Mouse (Mus musculus) adrenal gland, postnatal 4 days (tissue): Measurements from ENCODE around the gene Myh10. TPM values are rescaled to one million over a fixed set of nuclear protein-coding genes. Genes with fewer than 3 reads are reported as not detected.
A peak's percentile ranks its signal among the peaks of the same experiment; 100 is the strongest.
"Not testable (repeated sequence)": the region's sequence is repeated elsewhere in the genome, so short reads cannot be mapped to it uniquely, and the experiment has no call there.

Experiments used
- DNase-seq, 2 experiments: peaks; one replicate each; pipeline ENCODE4 v3.0.0; 2021 to 2022; ENCODE audit warnings: low spot score in 2 of 2, mixed read lengths in 2 of 2
- total RNA-seq, 2 experiments: library from RNA; stranded (reverse); gene quantifications; 2 replicates each; pipeline ENCODE4 v1.2.3; 2021

The Myh10 gene
- total RNA-seq, 2 experiments from 2014 or later = 69.4 to 98.3 TPM

- no peak for DNase-seq
Observed at GRCm38 (mm10) chr11:68785813-68786212, 94.5 kb downstream of the Myh10 start.

- no peak for DNase-seq
Observed at GRCm38 (mm10) chr11:68787222-68787621, 95.9 kb downstream of the Myh10 start.

GRCm38 (mm10) chr11:68790720-68791119, 99.4 kb downstream of the Myh10 start:
- no peak for DNase-seq

- no peak for DNase-seq
Observed at GRCm38 (mm10) chr11:68791794-68792193, 100.4 kb downstream of the Myh10 start.

GRCm38 (mm10) chr11:68798258-68798657, 106.9 kb downstream of the Myh10 start:
- DNase-seq = no peak

- DNase-seq = no peak
Observed at GRCm38 (mm10) chr11:68805148-68805547, 113.8 kb downstream of the Myh10 start.

GRCm38 (mm10) chr11:68807787-68808186, 116.4 kb downstream of the Myh10 start:
- DNase-seq = peak; percentile 38 to 44

GRCm38 (mm10) chr11:68811881-68812577, 120.7 kb downstream of the Myh10 start:
- no peak for DNase-seq

- no peak for DNase-seq
Observed at GRCm38 (mm10) chr11:68818416-68818815, 127.1 kb downstream of the Myh10 start.

GRCm38 (mm10) chr11:68819226-68819805, 128.0 kb downstream of the Myh10 start:
- no peak for DNase-seq

- DNase-seq = no peak
Observed at GRCm38 (mm10) chr11:68822326-68822725, 131.0 kb downstream of the Myh10 start.

- DNase-seq = no peak
Observed at GRCm38 (mm10) chr11:68826735-68827134, 135.4 kb downstream of the Myh10 start.

- DNase-seq = not testable (repeated sequence)
Observed at GRCm38 (mm10) chr11:68831580-68831979, 140.2 kb downstream of the Myh10 start.

- no peak for DNase-seq
Observed at GRCm38 (mm10) chr11:68832793-68833192, 141.4 kb downstream of the Myh10 start.

- no peak for DNase-seq
Observed at GRCm38 (mm10) chr11:68833593-68833992, 142.2 kb downstream of the Myh10 start.

- DNase-seq = no peak
Observed at GRCm38 (mm10) chr11:68835034-68835433, 143.7 kb downstream of the Myh10 start.

- no peak for DNase-seq
Observed at GRCm38 (mm10) chr11:68839606-68840005, 148.2 kb downstream of the Myh10 start.

GRCm38 (mm10) chr11:68850862-68851261, 159.5 kb downstream of the Myh10 start:
- no peak for DNase-seq

GRCm38 (mm10) chr11:68851644-68852485, 160.5 kb downstream of the Myh10 start:
- DNase-seq = no peak

- DNase-seq = peak; percentile 46 to 57
Observed at GRCm38 (mm10) chr11:68852486-68852901, 161.1 kb downstream of the Myh10 start.

- DNase-seq = peak; percentile 99 to 100
Observed at GRCm38 (mm10) chr11:68852932-68853409, 161.6 kb downstream of the Myh10 start.
